Mouse (Mus musculus) layer of hippocampus, adult 18-20 months (tissue): ENCODE results near the gene Mthfd1l. TPM values are rescaled to one million over a fixed set of nuclear protein-coding genes. Genes with fewer than 3 reads are reported as not detected.
A peak's percentile ranks its signal among the peaks of the same experiment; 100 is the strongest.
"Not testable (repeated sequence)": the region's sequence is repeated elsewhere in the genome, so short reads cannot be mapped to it uniquely, and the experiment has no call there.

Experiments
- DNase-seq, 2 experiments: peaks; one replicate each; pipeline ENCODE4 v3.0.0; 2022; ENCODE audit warnings: low spot score in 2 of 2
- total RNA-seq, 2 experiments: library from RNA; stranded (reverse); gene quantifications; 2 replicates each; pipeline ENCODE4 v1.2.3; 2021

Mthfd1l gene
- total RNA-seq, 2 experiments from 2014 or later, result 8.7 to 8.9 TPM

GRCm38 (mm10) chr10:4041691-4042090, 68.8 kb downstream of the Mthfd1l start:
- peak; percentile 11 to 60 for DNase-seq

- no peak for DNase-seq
Observed at GRCm38 (mm10) chr10:4044421-4044820, 71.5 kb downstream of the Mthfd1l start.

GRCm38 (mm10) chr10:4046496-4046895, 73.6 kb downstream of the Mthfd1l start:
- no peak for DNase-seq

GRCm38 (mm10) chr10:4047666-4048065, 74.7 kb downstream of the Mthfd1l start:
- DNase-seq, result no peak

GRCm38 (mm10) chr10:4050236-4050635, 77.3 kb downstream of the Mthfd1l start:
- DNase-seq, result no peak

GRCm38 (mm10) chr10:4052711-4053110, 79.8 kb downstream of the Mthfd1l start:
- DNase-seq, result no peak

GRCm38 (mm10) chr10:4053278-4054061, 80.6 kb downstream of the Mthfd1l start:
- no peak for DNase-seq

GRCm38 (mm10) chr10:4054589-4054988, 81.7 kb downstream of the Mthfd1l start:
- DNase-seq, result no peak

- DNase-seq, result no peak
Observed at GRCm38 (mm10) chr10:4057397-4057796, 84.5 kb downstream of the Mthfd1l start.

GRCm38 (mm10) chr10:4057832-4058231, 84.9 kb downstream of the Mthfd1l start:
- no peak for DNase-seq

- no peak for DNase-seq
Observed at GRCm38 (mm10) chr10:4061071-4061987, 88.4 kb downstream of the Mthfd1l start.

- DNase-seq, result no peak
Observed at GRCm38 (mm10) chr10:4063537-4063936, 90.6 kb downstream of the Mthfd1l start.

GRCm38 (mm10) chr10:4065295-4066084, 92.6 kb downstream of the Mthfd1l start:
- no peak for DNase-seq

GRCm38 (mm10) chr10:4069258-4069826, 96.4 kb downstream of the Mthfd1l start:
- no peak for DNase-seq

- no peak for DNase-seq
Observed at GRCm38 (mm10) chr10:4070061-4070460, 97.1 kb downstream of the Mthfd1l start.

- DNase-seq, result peak in 1 of 2 experiments; percentile 42
Observed at GRCm38 (mm10) chr10:4071069-4071844, 98.3 kb downstream of the Mthfd1l start.

GRCm38 (mm10) chr10:4071845-4072345, 99.0 kb downstream of the Mthfd1l start:
- DNase-seq, result no peak

- DNase-seq, result not testable (repeated sequence)
Observed at GRCm38 (mm10) chr10:4072491-4072890, 99.6 kb downstream of the Mthfd1l start.

GRCm38 (mm10) chr10:4078220-4078840, 105.4 kb downstream of the Mthfd1l start:
- no peak for DNase-seq
